Mouse (Mus musculus): ENCODE measurements at regions not wholly inside any gene's neighbourhood (a gene's known extent, or its start where the extent isn't known, plus 50 kb on each side); places are given as distances from the start of the nearest gene placed in this dataset.

DNA sequence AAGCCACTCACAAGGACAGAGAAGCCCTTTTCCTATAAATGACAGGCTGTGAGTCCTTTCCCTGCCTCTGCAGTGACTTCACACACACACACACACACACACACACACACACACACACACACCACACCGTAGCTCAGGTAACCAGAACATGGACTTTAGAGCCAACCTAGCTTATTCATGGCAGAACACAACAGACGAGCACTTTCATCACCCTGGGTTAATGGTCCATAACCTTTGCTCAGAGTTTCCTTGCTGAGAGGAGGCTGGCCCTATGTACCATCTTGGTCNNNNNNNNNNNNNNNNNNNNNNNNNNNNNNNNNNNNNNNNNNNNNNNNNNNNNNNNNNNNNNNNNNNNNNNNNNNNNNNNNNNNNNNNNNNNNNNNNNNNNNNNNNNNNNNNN is 2391.6 kb upstream of the 5930422O12Rik start:
- TF ChIP-seq EP300 (IDR thresholded peaks at IDR 0.05; ENCODE audit: low read depth): no peak
- TF ChIP-seq CTCF (IDR thresholded peaks at IDR 0.05; ENCODE audit: low read depth): no peak

Data from heart, postnatal 0 days (tissue).